Mouse (Mus musculus): ENCODE results near the gene Glt1d1. TPM values are rescaled to one million over a fixed set of nuclear protein-coding genes. Genes with fewer than 3 reads are reported as not detected.

The Glt1d1 gene
- polyA plus RNA-seq, 1 experiment from 2014 or later, result 1.2 TPM

DNA sequence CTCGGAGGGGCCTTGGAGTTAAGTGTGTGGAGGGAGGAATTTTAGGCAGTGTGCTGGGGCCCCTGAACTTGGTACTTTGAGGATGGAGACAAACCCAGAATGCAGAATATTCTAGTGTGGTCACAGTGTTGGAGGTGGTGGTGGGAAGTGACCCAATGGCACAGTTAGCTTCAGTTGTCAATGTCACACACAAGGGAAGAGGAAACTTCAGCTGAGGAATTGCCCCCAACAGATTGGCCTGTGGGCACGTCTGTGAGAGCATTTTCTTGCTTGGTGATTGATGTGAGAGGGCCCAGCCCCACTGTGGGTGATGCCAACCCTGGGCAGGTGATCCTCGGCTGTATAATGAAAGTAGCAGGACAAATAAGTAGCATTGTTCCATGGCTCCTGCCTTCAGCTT, 13.2 kb upstream of the Glt1d1 start:
- 80% methylated on average over 3 of the region's 3 CpGs for WGBS
- DNase-seq (ENCODE audit: low spot score) (no peak), ATAC-seq (ENCODE audit: insufficient number of reproducible peaks, low FRiP score, low TSS enrichment, low read depth) (no peak)
- Histone ChIP-seq H3K36me3 (ENCODE audit: control insufficient read depth, insufficient read depth, low read length) (no peaks in the 10 kb centered on the region), H3K4me1 (ENCODE audit: control insufficient read depth, insufficient read depth, low read length) (peaks cover 6% of the 10 kb centered on the region), H3K4me3 (ENCODE audit: low read depth, low read length) (no peak overlapping the region), H3K27ac (replicated peaks; ENCODE audit: low read depth, low read length) (no peak overlapping the region), H3K4me2 (ENCODE audit: low read depth, severe bottlenecking) (no peak overlapping the region), H3K9ac (ENCODE audit: low read length) (no peak overlapping the region), H3K9me3 (ENCODE audit: control insufficient read depth, low read length) (no peaks in the 10 kb centered on the region), H3K27me3 (ENCODE audit: control insufficient read depth, insufficient read depth, low read length) (no peaks in the 10 kb centered on the region)

DNA sequence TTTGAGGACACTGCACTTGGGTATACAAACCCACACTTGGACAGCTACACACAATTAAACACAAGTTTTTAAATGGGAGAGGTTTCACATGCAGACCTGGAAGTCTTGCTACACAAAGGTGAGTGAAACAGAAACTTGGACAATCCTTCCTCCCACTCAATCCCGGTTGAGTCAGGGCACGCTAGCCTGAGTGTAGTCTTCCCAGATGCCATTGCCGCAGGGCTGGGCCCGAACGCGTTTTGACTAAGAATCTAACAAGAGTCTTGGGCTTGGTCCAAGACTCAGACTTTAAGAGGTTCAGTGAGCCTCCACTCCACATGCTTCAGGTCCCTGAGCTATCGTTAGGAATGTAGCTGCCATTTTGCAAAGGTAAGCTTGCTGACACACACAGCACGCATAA, 11.7 kb upstream of the Glt1d1 start:
- no peak overlapping the region for H3K4me2 ChIP-seq (ENCODE audit: low read depth, severe bottlenecking)
- no peaks in the 10 kb centered on the region for H3K9me3 ChIP-seq (ENCODE audit: control insufficient read depth, low read length)
- no peak overlapping the region for H3K4me3 ChIP-seq (ENCODE audit: low read depth, low read length)
- 84% methylated on average over 8 of the region's 8 CpGs for WGBS
- no peaks in the 10 kb centered on the region for H3K27me3 ChIP-seq (ENCODE audit: control insufficient read depth, insufficient read depth, low read length)
- peaks cover 6% of the 10 kb centered on the region for H3K4me1 ChIP-seq (ENCODE audit: control insufficient read depth, insufficient read depth, low read length)
- no peak overlapping the region for H3K27ac ChIP-seq (replicated peaks; ENCODE audit: low read depth, low read length)
- H3K9ac ChIP-seq (ENCODE audit: low read length), result no peak overlapping the region
- H3K36me3 ChIP-seq (ENCODE audit: control insufficient read depth, insufficient read depth, low read length), result no peaks in the 10 kb centered on the region
- ATAC-seq (ENCODE audit: insufficient number of reproducible peaks, low FRiP score, low TSS enrichment, low read depth) (no peak), DNase-seq (ENCODE audit: low spot score) (no peak)

DNA sequence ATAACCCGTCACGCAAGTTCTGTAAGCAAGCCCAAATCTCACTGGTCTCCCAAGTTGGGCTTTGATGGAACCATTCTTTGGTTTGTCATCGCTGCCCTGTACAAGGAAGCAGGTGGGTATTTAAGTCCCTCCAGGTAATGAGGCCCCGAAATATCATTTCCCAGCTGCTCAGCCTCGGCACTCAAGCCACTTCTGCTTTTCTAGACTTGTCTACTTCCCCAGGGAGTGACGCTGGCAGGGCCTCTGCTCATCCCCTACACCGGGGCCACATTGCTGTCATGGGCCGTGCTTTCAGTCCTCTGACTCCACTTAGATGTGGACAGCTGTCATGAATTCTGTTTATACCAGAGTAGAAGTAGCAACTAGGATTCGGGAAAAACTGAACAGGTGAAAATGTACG, 11.0 kb upstream of the Glt1d1 start:
- Histone ChIP-seq H3K27ac (replicated peaks; ENCODE audit: low read depth, low read length) (no peak overlapping the region), H3K4me2 (ENCODE audit: low read depth, severe bottlenecking) (no peak overlapping the region), H3K4me3 (ENCODE audit: low read depth, low read length) (no peak overlapping the region), H3K27me3 (ENCODE audit: control insufficient read depth, insufficient read depth, low read length) (no peaks in the 10 kb centered on the region), H3K36me3 (ENCODE audit: control insufficient read depth, insufficient read depth, low read length) (no peaks in the 10 kb centered on the region), H3K4me1 (ENCODE audit: control insufficient read depth, insufficient read depth, low read length) (peaks cover 1% of the 10 kb centered on the region), H3K9me3 (ENCODE audit: control insufficient read depth, low read length) (no peaks in the 10 kb centered on the region), H3K9ac (ENCODE audit: low read length) (no peak overlapping the region)
- DNase-seq (ENCODE audit: low spot score), result no peak
- 78% methylated on average over 10 of the region's 10 CpGs for WGBS
- no peak for ATAC-seq (ENCODE audit: insufficient number of reproducible peaks, low FRiP score, low TSS enrichment, low read depth)

DNA sequence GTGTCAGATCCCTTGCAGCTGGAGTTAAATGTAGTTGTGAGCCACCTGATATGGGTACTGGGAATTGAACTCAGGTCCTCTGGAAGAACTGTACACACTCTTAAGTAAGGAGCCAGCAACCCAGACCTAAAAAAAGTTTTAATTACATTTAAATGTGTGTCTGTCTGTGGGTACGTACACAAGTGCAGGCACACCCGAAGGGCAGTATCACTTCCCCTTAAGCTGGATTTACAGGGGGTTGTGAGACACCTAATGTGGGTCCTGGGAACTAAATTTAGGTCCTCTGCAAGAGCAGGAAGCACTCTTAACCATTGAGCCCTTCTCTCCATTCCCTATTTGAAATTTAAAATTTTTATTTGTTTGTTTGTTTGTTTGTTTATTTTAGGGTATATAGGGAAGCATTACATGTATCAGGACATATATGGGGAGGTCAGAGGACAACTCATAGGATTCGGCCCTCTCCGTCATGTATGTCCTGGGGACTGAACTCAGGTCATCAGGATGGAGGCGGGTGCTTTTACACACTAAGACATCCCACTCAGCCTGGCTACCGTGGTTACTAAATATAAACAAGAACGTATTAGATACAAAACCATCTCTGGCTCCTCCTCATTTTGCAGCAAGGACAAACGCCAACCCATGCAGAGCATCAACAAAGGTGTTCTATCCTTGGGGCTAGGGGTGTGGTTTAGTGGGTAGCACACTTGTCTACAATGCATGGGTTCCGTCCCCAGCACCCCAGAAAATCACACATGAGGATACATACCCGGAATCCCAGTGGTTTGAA, 7.4 kb upstream of the Glt1d1 start:
- H3K27me3 ChIP-seq (ENCODE audit: control insufficient read depth, insufficient read depth, low read length), result no peaks in the 10 kb centered on the region
- no peak for DNase-seq (ENCODE audit: low spot score)
- H3K9me3 ChIP-seq (ENCODE audit: control insufficient read depth, low read length), result no peaks in the 10 kb centered on the region
- H3K9ac ChIP-seq (ENCODE audit: low read length), result no peak overlapping the region
- no peaks in the 10 kb centered on the region for H3K36me3 ChIP-seq (ENCODE audit: control insufficient read depth, insufficient read depth, low read length)
- no peak overlapping the region for H3K4me3 ChIP-seq (ENCODE audit: low read depth, low read length)
- WGBS, result 88% methylated on average over 10 of the region's 10 CpGs
- no peak overlapping the region for H3K27ac ChIP-seq (replicated peaks; ENCODE audit: low read depth, low read length)
- no peak overlapping the region for H3K4me2 ChIP-seq (ENCODE audit: low read depth, severe bottlenecking)
- H3K4me1 ChIP-seq (ENCODE audit: control insufficient read depth, insufficient read depth, low read length), result no peaks in the 10 kb centered on the region
- ATAC-seq (ENCODE audit: insufficient number of reproducible peaks, low FRiP score, low TSS enrichment, low read depth), result no peak

DNA sequence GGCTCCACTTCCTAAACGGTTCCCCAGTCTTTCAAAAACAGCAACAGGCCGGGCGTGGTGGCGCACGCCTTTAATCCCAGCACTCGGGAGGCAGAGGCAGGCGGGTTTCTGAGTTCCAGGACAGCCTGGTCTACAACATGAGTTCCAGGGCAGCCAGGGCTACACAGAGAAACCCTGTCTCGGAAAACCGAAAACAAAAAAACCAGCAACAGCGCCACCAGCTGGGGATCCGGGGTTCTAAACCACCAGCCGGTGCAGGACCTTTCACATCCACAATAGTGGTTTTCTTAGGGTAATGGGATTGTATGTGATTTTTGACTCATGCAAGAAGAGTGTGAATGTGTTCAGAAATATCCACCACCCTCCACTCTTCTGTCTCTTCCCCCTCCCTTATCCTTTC, 4.8 kb upstream of the Glt1d1 start:
- Histone ChIP-seq H3K9me3 (ENCODE audit: control insufficient read depth, low read length) (no peaks in the 10 kb centered on the region), H3K27ac (replicated peaks; ENCODE audit: low read depth, low read length) (no peak overlapping the region), H3K4me3 (ENCODE audit: low read depth, low read length) (no peak overlapping the region), H3K36me3 (ENCODE audit: control insufficient read depth, insufficient read depth, low read length) (no peaks in the 10 kb centered on the region), H3K9ac (ENCODE audit: low read length) (no peak overlapping the region), H3K4me2 (ENCODE audit: low read depth, severe bottlenecking) (no peak overlapping the region), H3K4me1 (ENCODE audit: control insufficient read depth, insufficient read depth, low read length) (no peaks in the 10 kb centered on the region), H3K27me3 (ENCODE audit: control insufficient read depth, insufficient read depth, low read length) (0 out of 2 replicates have a peak, but pooled peaks cover 2% of the 10 kb centered on the region)
- WGBS, result 87% methylated on average over 12 of the region's 12 CpGs
- ATAC-seq (ENCODE audit: insufficient number of reproducible peaks, low FRiP score, low TSS enrichment, low read depth), result no peak
- no peak for DNase-seq (ENCODE audit: low spot score)

DNA sequence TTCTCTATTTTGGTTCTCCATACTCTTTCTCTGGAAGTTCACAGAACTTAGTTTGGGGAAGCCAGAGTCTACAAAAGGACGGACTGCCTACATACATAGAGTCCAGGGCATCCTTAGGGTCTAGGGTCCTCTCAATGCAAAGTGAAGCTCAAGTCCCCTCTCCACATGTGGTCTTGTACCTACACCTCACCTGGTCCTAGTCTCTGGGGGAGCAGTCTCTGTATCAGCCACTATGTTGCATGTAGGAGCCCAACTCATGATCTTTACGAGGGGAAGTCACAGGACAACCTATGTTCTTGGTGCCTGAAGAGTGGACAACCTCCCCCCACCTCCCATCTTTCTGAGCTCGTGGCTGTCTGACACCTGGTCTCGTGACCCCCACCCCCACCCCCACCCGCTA, 391 bp upstream of the Glt1d1 start:
- no peaks in the 10 kb centered on the region for H3K9me3 ChIP-seq (ENCODE audit: control insufficient read depth, low read length)
- peak; percentile 27; the same call in 1 of the 2 replicates for ATAC-seq (ENCODE audit: insufficient number of reproducible peaks, low FRiP score, low TSS enrichment, low read depth)
- H3K36me3 ChIP-seq (ENCODE audit: control insufficient read depth, insufficient read depth, low read length), result no peaks in the 10 kb centered on the region
- H3K4me2 ChIP-seq (ENCODE audit: low read depth, severe bottlenecking), result peak overlapping the region; percentile 98
- H3K27me3 ChIP-seq (ENCODE audit: control insufficient read depth, insufficient read depth, low read length), result 0 out of 2 replicates have a peak, but pooled peaks cover 2% of the 10 kb centered on the region
- H3K9ac ChIP-seq (ENCODE audit: low read length), result no peak overlapping the region
- no peaks in the 10 kb centered on the region for H3K4me1 ChIP-seq (ENCODE audit: control insufficient read depth, insufficient read depth, low read length)
- 16% methylated on average over 5 of the region's 5 CpGs for WGBS
- peak overlapping the region; percentile 44 for H3K4me3 ChIP-seq (ENCODE audit: low read depth, low read length)
- no peak overlapping the region for H3K27ac ChIP-seq (replicated peaks; ENCODE audit: low read depth, low read length)
- DNase-seq (ENCODE audit: low spot score), result peak; percentile 23

DNA sequence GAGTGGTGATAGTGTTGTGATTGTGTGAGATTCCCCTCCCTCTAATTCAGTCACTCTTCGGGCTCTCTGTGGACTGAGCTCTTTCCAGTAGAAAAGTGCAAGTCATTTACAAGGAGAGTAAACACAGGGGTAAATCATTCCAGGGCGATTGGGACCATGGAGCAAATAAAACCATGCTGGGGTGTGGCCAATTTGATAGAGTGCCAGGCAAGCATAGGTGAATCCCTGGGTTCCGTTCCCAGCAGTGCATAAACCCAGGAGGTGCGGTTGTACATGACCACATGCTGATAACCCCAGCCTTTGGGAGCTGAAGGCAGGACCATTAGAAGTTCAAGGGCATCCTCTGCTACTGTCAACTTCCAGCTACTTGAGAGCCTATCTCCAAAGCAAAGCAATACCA, 1.1 kb downstream of the Glt1d1 start:
- ATAC-seq (ENCODE audit: insufficient number of reproducible peaks, low FRiP score, low TSS enrichment, low read depth) (no peak), DNase-seq (ENCODE audit: low spot score) (no peak)
- H3K4me3 ChIP-seq (ENCODE audit: low read depth, low read length), result peak overlapping the region; percentile 44
- 0 out of 2 replicates have a peak, but pooled peaks cover 2% of the 10 kb centered on the region for H3K27me3 ChIP-seq (ENCODE audit: control insufficient read depth, insufficient read depth, low read length)
- no peaks in the 10 kb centered on the region for H3K36me3 ChIP-seq (ENCODE audit: control insufficient read depth, insufficient read depth, low read length)
- no peaks in the 10 kb centered on the region for H3K9me3 ChIP-seq (ENCODE audit: control insufficient read depth, low read length)
- peak overlapping the region; percentile 98 for H3K4me2 ChIP-seq (ENCODE audit: low read depth, severe bottlenecking)
- no peaks in the 10 kb centered on the region for H3K4me1 ChIP-seq (ENCODE audit: control insufficient read depth, insufficient read depth, low read length)
- 28% methylated on average over 4 of the region's 4 CpGs for WGBS
- no peak overlapping the region for H3K9ac ChIP-seq (ENCODE audit: low read length)
- no peak overlapping the region for H3K27ac ChIP-seq (replicated peaks; ENCODE audit: low read depth, low read length)

DNA sequence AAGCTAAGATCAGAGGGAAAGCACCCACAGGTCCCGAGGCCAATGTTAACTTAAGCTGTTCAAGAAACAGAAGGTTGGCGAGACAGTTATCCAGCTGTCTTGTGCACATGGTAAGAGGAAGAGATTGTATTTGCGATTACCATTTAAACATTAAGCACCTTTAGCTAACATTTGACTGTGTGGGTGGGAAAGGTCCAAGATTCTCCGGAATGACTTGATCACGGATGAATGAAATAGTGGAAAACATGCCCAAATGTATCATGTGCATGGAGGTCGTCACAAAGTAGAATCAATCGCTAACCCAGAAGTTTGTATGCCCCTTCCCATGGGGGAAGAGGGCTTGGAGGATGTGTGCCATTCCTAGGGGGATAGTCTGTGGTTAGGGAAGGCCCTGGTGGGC, 1.6 kb downstream of the Glt1d1 start:
- no peak overlapping the region for H3K27ac ChIP-seq (replicated peaks; ENCODE audit: low read depth, low read length)
- 90% methylated on average over 7 of the region's 7 CpGs for WGBS
- no peaks in the 10 kb centered on the region for H3K36me3 ChIP-seq (ENCODE audit: control insufficient read depth, insufficient read depth, low read length)

DNA sequence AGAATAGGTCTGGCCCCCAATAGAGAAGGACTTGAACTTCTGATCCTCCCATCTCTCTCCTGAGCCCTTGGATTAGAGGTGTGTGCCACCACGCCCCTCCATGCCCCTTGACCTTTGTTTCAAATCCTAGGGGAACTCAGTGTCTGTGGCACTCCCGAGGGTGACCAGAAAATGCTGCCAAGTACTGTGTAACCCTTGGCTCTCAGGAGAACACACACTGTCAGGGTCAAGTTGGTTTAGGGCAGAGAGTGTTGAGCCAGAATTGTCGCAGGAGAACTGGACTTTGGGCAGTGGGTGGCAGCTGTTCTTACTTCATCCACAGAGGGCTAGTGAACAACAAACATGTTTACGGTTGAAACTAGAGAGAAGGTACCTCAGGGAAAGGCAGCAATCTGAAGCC, 5.6 kb downstream of the Glt1d1 start:
- H3K36me3 ChIP-seq (ENCODE audit: control insufficient read depth, insufficient read depth, low read length), result no peaks in the 10 kb centered on the region
- no peaks in the 10 kb centered on the region for H3K4me1 ChIP-seq (ENCODE audit: control insufficient read depth, insufficient read depth, low read length)
- H3K9ac ChIP-seq (ENCODE audit: low read length), result no peak overlapping the region
- H3K27me3 ChIP-seq (ENCODE audit: control insufficient read depth, insufficient read depth, low read length), result no peaks in the 10 kb centered on the region
- no peak overlapping the region for H3K27ac ChIP-seq (replicated peaks; ENCODE audit: low read depth, low read length)
- DNase-seq (ENCODE audit: low spot score), result no peak
- ATAC-seq (ENCODE audit: insufficient number of reproducible peaks, low FRiP score, low TSS enrichment, low read depth), result no peak
- 76% methylated on average over 4 of the region's 4 CpGs for WGBS
- H3K4me2 ChIP-seq (ENCODE audit: low read depth, severe bottlenecking), result no peak overlapping the region
- H3K4me3 ChIP-seq (ENCODE audit: low read depth, low read length), result no peak overlapping the region
- H3K9me3 ChIP-seq (ENCODE audit: control insufficient read depth, low read length), result no peaks in the 10 kb centered on the region; the same call in 1 of the 2 replicates

More for the DNA sequence above, 1.6 kb downstream of the Glt1d1 start:
- H3K9ac ChIP-seq (ENCODE audit: low read length), result no peak overlapping the region
- ATAC-seq (ENCODE audit: insufficient number of reproducible peaks, low FRiP score, low TSS enrichment, low read depth), result no peak
- no peaks in the 10 kb centered on the region for H3K9me3 ChIP-seq (ENCODE audit: control insufficient read depth, low read length)
- no peaks in the 10 kb centered on the region for H3K4me1 ChIP-seq (ENCODE audit: control insufficient read depth, insufficient read depth, low read length)
- 0 out of 2 replicates have a peak, but pooled peaks cover 2% of the 10 kb centered on the region for H3K27me3 ChIP-seq (ENCODE audit: control insufficient read depth, insufficient read depth, low read length)
- no peak for DNase-seq (ENCODE audit: low spot score)
- no peak overlapping the region for H3K4me3 ChIP-seq (ENCODE audit: low read depth, low read length)
- H3K4me2 ChIP-seq (ENCODE audit: low read depth, severe bottlenecking), result no peak overlapping the region
